Mouse (Mus musculus): ENCODE measurements around the gene Wdr89. TPM values are rescaled to one million over a fixed set of nuclear protein-coding genes. Genes with fewer than 3 reads are reported as not detected.
"Not testable (repeated sequence)": the region's sequence is repeated elsewhere in the genome, so short reads cannot be mapped to it uniquely, and the experiment has no call there.

The Wdr89 gene
- 1 to 10 TPM; 2.1 to 2.7 TPM for total RNA-seq (2021)
- long read RNA-seq, experiment 1, partial matches to known transcripts, result 0 of 11 reads
- long read RNA-seq, experiment 1, other reads (novel, unspliced or antisense), result 9 of 11 reads
- long read RNA-seq, experiment 2, partial matches to known transcripts, result 0 of 11 reads
- long read RNA-seq, experiment 2, other reads (novel, unspliced or antisense), result 9 of 11 reads

- peak; percentile 99 for DNase-seq (ENCODE audit: low spot score)
Measured at GRCm38 (mm10) chr12:75669258-75670106, at the start of gene Wdr89. TSS of gene Wdr89 (minus strand) at chr12:75669537.

GRCm38 (mm10) chr12:75713596-75713995 is 44.3 kb upstream of the Wdr89 start:
- no peak for DNase-seq (ENCODE audit: low spot score)

- not testable (repeated sequence) for DNase-seq (ENCODE audit: low spot score)
Measured at GRCm38 (mm10) chr12:75712905-75713304, 43.6 kb upstream of the Wdr89 start.

GRCm38 (mm10) chr12:75710596-75711376 is 41.4 kb upstream of the Wdr89 start:
- no peak for DNase-seq (ENCODE audit: low spot score)

GRCm38 (mm10) chr12:75709506-75709905 is 40.2 kb upstream of the Wdr89 start:
- DNase-seq (ENCODE audit: low spot score), result no peak

- no peak for DNase-seq (ENCODE audit: low spot score)
Measured at GRCm38 (mm10) chr12:75706670-75707069, 37.3 kb upstream of the Wdr89 start.

- peak; percentile 15 for DNase-seq (ENCODE audit: low spot score)
Measured at GRCm38 (mm10) chr12:75702739-75703122, 33.4 kb upstream of the Wdr89 start.

GRCm38 (mm10) chr12:75702084-75702738 is 32.9 kb upstream of the Wdr89 start:
- DNase-seq (ENCODE audit: low spot score), result peak; percentile 24

GRCm38 (mm10) chr12:75701173-75702083 is 32.1 kb upstream of the Wdr89 start:
- DNase-seq (ENCODE audit: low spot score), result peak; percentile 26

GRCm38 (mm10) chr12:75698692-75699091 is 29.4 kb upstream of the Wdr89 start:
- DNase-seq (ENCODE audit: low spot score), result no peak

GRCm38 (mm10) chr12:75695845-75696244 is 26.5 kb upstream of the Wdr89 start:
- not testable (repeated sequence) for DNase-seq (ENCODE audit: low spot score)

GRCm38 (mm10) chr12:75689003-75689402 is 19.7 kb upstream of the Wdr89 start:
- no peak for DNase-seq (ENCODE audit: low spot score)

- no peak for DNase-seq (ENCODE audit: low spot score)
Measured at GRCm38 (mm10) chr12:75687314-75687713, 18.0 kb upstream of the Wdr89 start.

- not testable (repeated sequence) for DNase-seq (ENCODE audit: low spot score)
Measured at GRCm38 (mm10) chr12:75684026-75684425, 14.7 kb upstream of the Wdr89 start.

- DNase-seq (ENCODE audit: low spot score), result no peak
Measured at GRCm38 (mm10) chr12:75683598-75683997, 14.3 kb upstream of the Wdr89 start.

- no peak for DNase-seq (ENCODE audit: low spot score)
Measured at GRCm38 (mm10) chr12:75682842-75683241, 13.5 kb upstream of the Wdr89 start.

GRCm38 (mm10) chr12:75681101-75681500 is 11.8 kb upstream of the Wdr89 start:
- no peak for DNase-seq (ENCODE audit: low spot score)

GRCm38 (mm10) chr12:75678393-75678792 is 9.1 kb upstream of the Wdr89 start:
- DNase-seq (ENCODE audit: low spot score), result no peak

- DNase-seq (ENCODE audit: low spot score), result no peak
Measured at GRCm38 (mm10) chr12:75672630-75673029, 3.3 kb upstream of the Wdr89 start.

GRCm38 (mm10) chr12:75671759-75672315 is 2.5 kb upstream of the Wdr89 start:
- DNase-seq (ENCODE audit: low spot score), result no peak
